Mouse (Mus musculus): ENCODE data around the gene Ugt1a6a. TPM values are rescaled to one million over a fixed set of nuclear protein-coding genes. Genes with fewer than 3 reads are reported as not detected.
"Not testable (repeated sequence)": the region's sequence is repeated elsewhere in the genome, so short reads cannot be mapped to it uniquely, and the experiment has no call there.

Ugt1a6a gene
- total and polyA plus RNA-seq, 3 experiments, result not detected

DNA sequence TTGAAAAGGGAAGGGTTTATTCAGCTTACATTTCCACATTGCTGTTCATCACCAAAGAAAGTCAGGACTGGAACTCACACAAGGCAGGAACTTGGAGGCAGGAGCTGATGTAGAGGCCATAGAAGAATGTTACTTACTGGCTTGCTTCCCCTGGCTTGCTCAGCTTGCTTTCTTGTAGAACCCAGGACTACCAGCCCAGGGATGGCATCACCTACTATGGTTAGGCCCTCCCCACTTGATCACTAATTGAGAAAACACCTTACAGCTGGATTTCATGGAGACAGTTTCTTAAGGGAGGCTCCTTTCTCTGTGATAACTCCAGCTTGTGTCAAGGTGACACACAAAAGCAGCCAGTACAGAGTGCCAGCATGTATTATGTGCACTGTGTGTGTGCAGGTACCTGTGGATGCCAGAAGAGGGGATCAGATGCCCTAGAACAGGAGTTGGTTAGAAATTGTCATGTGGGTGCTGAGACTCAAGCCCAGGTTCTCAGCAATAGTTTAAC, 88.5 kb downstream of the Ugt1a6a start:
- not testable (repeated sequence) for H3K9ac ChIP-seq (ENCODE audit: control insufficient read depth, low read depth, low read length, poor library complexity, severe bottlenecking); H3K27me3 ChIP-seq (ENCODE audit: control insufficient read depth in 1 of 2, insufficient read depth in 2 of 2, low read length in 2 of 2); H3K79me2 ChIP-seq (ENCODE audit: control insufficient read depth, insufficient read depth, low read length, poor library complexity); H3K36me3 ChIP-seq (ENCODE audit: control insufficient read depth in 1 of 2, insufficient read depth in 2 of 2, low read length in 2 of 2); H3K27ac ChIP-seq (ENCODE audit: control insufficient read depth, low read depth, low read length); H3K4me1 ChIP-seq (ENCODE audit: control insufficient read depth in 1 of 2, insufficient read depth in 2 of 2, low read length in 2 of 2); H3K9me3 ChIP-seq (replicated peaks; ENCODE audit: insufficient read depth, low read length); DNase-seq (ENCODE audit: low read depth, low spot score); H3K4me3 ChIP-seq (ENCODE audit: control insufficient read depth in 1 of 2, insufficient read depth in 1 of 2, low read depth in 2 of 2, low read length in 2 of 2)

DNA sequence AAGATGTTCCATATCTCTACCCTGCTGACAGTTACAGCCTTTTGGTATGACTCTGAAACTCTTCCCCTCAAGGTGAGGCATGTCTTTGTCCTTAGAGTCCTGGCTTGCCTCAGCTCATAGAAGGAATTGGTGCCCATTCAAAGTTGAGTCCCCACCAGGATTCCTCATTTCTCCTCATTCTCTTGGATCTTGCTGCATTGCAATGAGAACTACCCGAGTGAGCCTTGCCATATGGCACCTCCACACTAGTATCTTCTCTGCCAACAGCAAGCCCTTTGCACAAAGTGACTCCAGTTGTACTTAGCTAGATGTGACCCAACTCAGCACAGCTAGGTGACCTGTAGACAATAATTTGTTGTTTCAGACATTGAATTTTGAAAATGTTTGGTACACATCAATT, 89.0 kb downstream of the Ugt1a6a start:
- Histone ChIP-seq H3K9ac (ENCODE audit: control insufficient read depth, low read depth, low read length, poor library complexity, severe bottlenecking) (no peak overlapping the region), H3K27ac (ENCODE audit: control insufficient read depth, low read depth, low read length) (no peak overlapping the region), H3K79me2 (ENCODE audit: control insufficient read depth, insufficient read depth, low read length, poor library complexity) (no peaks in the 10 kb centered on the region), H3K4me1 (ENCODE audit: control insufficient read depth in 1 of 2, insufficient read depth in 2 of 2, low read length in 2 of 2) (no peaks in the 10 kb centered on the region), H3K9me3 (replicated peaks; ENCODE audit: insufficient read depth, low read length) (no peaks in the 10 kb centered on the region), H3K36me3 (ENCODE audit: control insufficient read depth in 1 of 2, insufficient read depth in 2 of 2, low read length in 2 of 2) (no peaks in the 10 kb centered on the region), H3K4me3 (ENCODE audit: control insufficient read depth in 1 of 2, insufficient read depth in 1 of 2, low read depth in 2 of 2, low read length in 2 of 2) (no peak overlapping the region), H3K27me3 (ENCODE audit: control insufficient read depth in 1 of 2, insufficient read depth in 2 of 2, low read length in 2 of 2) (no peaks in the 10 kb centered on the region)
- no peak for DNase-seq (ENCODE audit: low read depth, low spot score)
- TF ChIP-seq POLR2A (IDR thresholded peaks at IDR 0.05; ENCODE audit: control insufficient read depth in 1 of 2, insufficient read depth in 1 of 2, low read depth in 1 of 2, low read length in 2 of 2, poor library complexity in 1 of 2) (no peak), GABPA (IDR thresholded peaks at IDR 0.05; ENCODE audit: low read depth, low read length) (no peak), E2F4 (IDR thresholded peaks at IDR 0.05; ENCODE audit: borderline replicate concordance, low read depth, low read length) (no peak), MAFK (IDR thresholded peaks at IDR 0.05; ENCODE audit: borderline replicate concordance, low read depth, low read length) (no peak), MEF2A (IDR thresholded peaks at IDR 0.05; ENCODE audit: extremely low read depth, insufficient replicate concordance, low read depth, low read length, poor library complexity, severe bottlenecking) (no peak), MYB (IDR thresholded peaks at IDR 0.05; ENCODE audit: low read depth, low read length) (no peak), ZKSCAN1 (IDR thresholded peaks at IDR 0.05; ENCODE audit: low read depth, low read length) (no peak), SIN3A (IDR thresholded peaks at IDR 0.05; ENCODE audit: low read length) (no peak), TCF12 (IDR thresholded peaks at IDR 0.05; ENCODE audit: low read depth, low read length) (no peak), NRF1 (IDR thresholded peaks at IDR 0.05; ENCODE audit: insufficient read depth, low read depth, low read length, poor library complexity, severe bottlenecking) (no peak), USF2 (IDR thresholded peaks at IDR 0.05; ENCODE audit: borderline replicate concordance in 1 of 2, insufficient read depth in 1 of 2, low read depth in 1 of 2, low read length in 2 of 2) (no peak), HCFC1 (IDR thresholded peaks at IDR 0.05; ENCODE audit: low read depth, low read length) (no peak), RCOR1 (IDR thresholded peaks at IDR 0.05; ENCODE audit: low read depth, low read length) (no peak), BHLHE40 (IDR thresholded peaks at IDR 0.05; ENCODE audit: borderline replicate concordance, low read depth, low read length) (no peak), MXI1 (IDR thresholded peaks at IDR 0.05; ENCODE audit: low read depth, low read length) (no peak), POLR2AphosphoS5 (IDR thresholded peaks at IDR 0.05; ENCODE audit: borderline replicate concordance, low read depth, low read length) (no peak), RAD21 (IDR thresholded peaks at IDR 0.05; ENCODE audit: low read depth, low read length) (no peak)
